Mouse (Mus musculus) spleen, postnatal 10 days (tissue): Measurements from ENCODE around the gene Ccdc183.

Source experiments
- DNase-seq, 2 experiments: peaks; one replicate each; pipeline ENCODE4 v3.0.0; 2021 to 2022; ENCODE audit warnings: low spot score in 2 of 2

Gene Ccdc183

GRCm38 (mm10) chr2:25607761-25608622, 9.5 kb downstream of the Ccdc183 start, which contains the start of gene Rabl6:
Gene Rabl6 (minus strand): TSS chr2:25608521.
- peak; percentile 78 to 90 for DNase-seq

- DNase-seq: no peak
Measured at GRCm38 (mm10) chr2:25602526-25602925, 15.0 kb downstream of the Ccdc183 start.

GRCm38 (mm10) chr2:25600037-25600436, 17.4 kb downstream of the Ccdc183 start:
- DNase-seq: no peak

GRCm38 (mm10) chr2:25598749-25599148, 18.7 kb downstream of the Ccdc183 start:
- DNase-seq: no peak

GRCm38 (mm10) chr2:25596765-25597510, 20.5 kb downstream of the Ccdc183 start:
- DNase-seq: no peak

GRCm38 (mm10) chr2:25591863-25592262, 25.6 kb downstream of the Ccdc183 start:
- DNase-seq: peak in 1 of 2 experiments; percentile 53

GRCm38 (mm10) chr2:25588227-25588907, 29.1 kb downstream of the Ccdc183 start:
- no peak for DNase-seq

GRCm38 (mm10) chr2:25587290-25587689, 30.2 kb downstream of the Ccdc183 start:
- no peak for DNase-seq

GRCm38 (mm10) chr2:25585601-25586000, 31.9 kb downstream of the Ccdc183 start:
- DNase-seq: no peak

GRCm38 (mm10) chr2:25584856-25585255, 32.6 kb downstream of the Ccdc183 start:
- no peak for DNase-seq

- no peak for DNase-seq
Measured at GRCm38 (mm10) chr2:25584152-25584551, 33.3 kb downstream of the Ccdc183 start.

GRCm38 (mm10) chr2:25583571-25583970, 33.9 kb downstream of the Ccdc183 start:
- no peak for DNase-seq

- no peak for DNase-seq
Measured at GRCm38 (mm10) chr2:25583120-25583481, 34.4 kb downstream of the Ccdc183 start.

GRCm38 (mm10) chr2:25582466-25583119, 34.9 kb downstream of the Ccdc183 start:
- no peak for DNase-seq

- no peak for DNase-seq
Measured at GRCm38 (mm10) chr2:25581901-25582301, 35.6 kb downstream of the Ccdc183 start.

GRCm38 (mm10) chr2:25581294-25581864, 36.1 kb downstream of the Ccdc183 start, which contains the start of gene Ajm1:
Gene Ajm1 (minus strand): TSS chr2:25581757.
- DNase-seq: peak; percentile 48 to 68

GRCm38 (mm10) chr2:25580621-25581101, 36.8 kb downstream of the Ccdc183 start:
- no peak for DNase-seq

GRCm38 (mm10) chr2:25579737-25580460, 37.6 kb downstream of the Ccdc183 start:
- peak; percentile 39 to 68 for DNase-seq

GRCm38 (mm10) chr2:25578796-25579736, 38.4 kb downstream of the Ccdc183 start:
- peak; percentile 27 to 33 for DNase-seq
